Mouse (Mus musculus) cerebellum, adult 2 months (tissue): ENCODE measurements at regions not wholly inside any gene's neighbourhood (a gene's known extent, or its start where the extent isn't known, plus 50 kb on each side); places are given as distances from the start of the nearest gene placed in this dataset.

ENCODE experiments used
- DNase-seq, 2 experiments: peaks; one replicate each; pipeline ENCODE4 v3.0.0; 2021
- H3K27ac ChIP-seq: fragments of 200-500 bp; 2 replicates; pipeline ENCODE4 v1.5.1; 2012; ENCODE audit warnings: low read length, control low read depth, inconsistent platforms; ENCODE audit not compliant: insufficient read depth
- H3K27me3 ChIP-seq: fragments of 200-500 bp; 2 replicates; pipeline ENCODE4 v1.6.1; 2012; ENCODE audit warnings: inconsistent platforms, mild to moderate bottlenecking, low read length, moderate library complexity; ENCODE audit not compliant: control insufficient read depth, insufficient read depth
- H3K4me1 ChIP-seq: fragments of 200-500 bp; 2 replicates; pipeline ENCODE4 v1.6.1; 2011; ENCODE audit warnings: low read length; ENCODE audit not compliant: control insufficient read depth, insufficient read depth
- H3K4me3 ChIP-seq: fragments of 200-500 bp; replicated peaks from 2 replicates; pipeline ENCODE3; 2011; ENCODE audit warnings: mild to moderate bottlenecking, low read depth, low read length, control low read depth; ENCODE audit not compliant: insufficient read depth
- CTCF ChIP-seq: fragments of 200-500 bp; IDR thresholded peaks from 2 replicates; pipeline ENCODE4 v1.5.1; 2011; ENCODE audit warnings: low read depth, mild to moderate bottlenecking, control low read depth, low read length, moderate library complexity, borderline replicate concordance; ENCODE audit not compliant: insufficient read depth
- POLR2A ChIP-seq: fragments of 200-500 bp; IDR thresholded peaks from 2 replicates; pipeline ENCODE4 v1.6.1; 2011; ENCODE audit warnings: low read length, control low read depth, borderline replicate concordance; ENCODE audit not compliant: insufficient read depth
- WGBS: fragments of 180-500 bp; shearing (Covaris S2); methylation state at CpG from one replicate; pipeline ENCODE4 v1.1.7; 2018; 5-methylcytosine and 5-hydroxymethylcytosine counted together

DNA sequence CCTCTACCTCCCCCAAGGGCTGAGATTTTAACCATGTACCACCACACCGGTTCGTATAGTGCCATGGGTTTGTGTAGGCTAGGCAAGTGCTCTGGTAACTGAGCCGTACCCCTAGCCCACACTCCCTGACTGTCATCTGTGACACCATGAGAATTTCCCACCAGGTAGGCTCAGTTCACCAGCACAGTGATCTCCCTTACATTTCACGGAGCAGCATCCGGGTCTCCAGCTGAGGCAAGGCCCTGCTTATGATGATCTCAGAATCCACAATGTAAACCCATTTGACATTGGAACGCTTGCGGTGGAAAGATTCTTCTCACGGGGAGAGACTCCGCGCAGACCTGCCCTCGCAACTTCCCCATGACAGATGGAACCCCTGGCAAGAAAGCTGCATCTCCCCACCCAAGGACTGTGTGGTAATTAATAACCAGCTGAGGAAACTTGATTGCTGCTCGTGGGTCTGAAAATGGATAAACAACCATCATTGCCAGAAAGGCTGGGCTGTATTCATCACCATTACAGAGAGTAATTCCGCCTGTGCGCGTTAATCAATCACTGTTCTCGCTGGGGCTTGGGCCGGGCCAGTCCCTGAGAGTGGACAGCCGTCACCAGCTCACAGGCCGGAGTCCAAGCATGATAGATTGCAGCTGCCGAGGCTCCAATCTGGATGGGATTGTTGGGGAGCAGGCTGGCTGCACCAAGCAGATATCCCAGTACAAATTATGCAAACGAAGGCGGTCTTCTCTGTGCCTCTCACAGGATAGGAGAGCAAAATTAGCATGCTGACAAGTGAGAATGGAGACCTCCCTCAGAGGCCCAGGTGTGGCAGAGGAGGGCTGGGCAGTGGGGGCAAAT lies 492.3 kb downstream of the Fam19a5 start:
- 39% methylated on average over 22 of the region's 22 CpGs for WGBS

DNA sequence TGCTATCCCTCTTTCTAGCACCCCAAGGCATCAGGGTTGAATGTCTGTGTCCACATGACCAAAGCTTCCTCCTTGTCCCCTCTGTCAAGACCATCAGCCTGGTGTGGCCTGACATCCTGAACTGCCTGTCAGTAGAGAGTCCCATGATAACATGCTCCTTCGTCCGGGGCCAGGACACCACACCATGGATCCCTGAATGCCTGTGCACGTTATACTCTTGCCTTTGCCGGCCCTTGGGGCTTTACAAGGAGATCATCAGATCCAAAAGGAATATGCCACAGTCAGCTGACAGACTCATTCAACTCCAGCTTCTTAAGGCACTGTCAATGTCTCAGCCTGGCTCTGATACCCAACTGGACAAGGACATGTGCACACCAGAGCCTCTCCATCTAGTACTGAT lies 493.5 kb downstream of the Fam19a5 start:
- H3K4me1 ChIP-seq, result no peaks in the 10 kb centered on the region
- over 99% methylated on average over 4 of the region's 4 CpGs for WGBS
- no peak overlapping the region for H3K27ac ChIP-seq
- H3K4me3 ChIP-seq, result no peak overlapping the region
- no peak for TF ChIP-seq POLR2A
- H3K27me3 ChIP-seq, result no peaks in the 10 kb centered on the region; the same call in 1 of the 2 replicates
- no peak for DNase-seq

More for the DNA sequence above, 492.3 kb downstream of the Fam19a5 start:
- Histone ChIP-seq H3K27me3 (no peaks in the 10 kb centered on the region; the same call in 1 of the 2 replicates), H3K4me3 (no peak overlapping the region), H3K27ac (no peak overlapping the region), H3K4me1 (no peaks in the 10 kb centered on the region)
- DNase-seq, result no peak
- TF ChIP-seq POLR2A (no peak), CTCF (no peak)

DNA sequence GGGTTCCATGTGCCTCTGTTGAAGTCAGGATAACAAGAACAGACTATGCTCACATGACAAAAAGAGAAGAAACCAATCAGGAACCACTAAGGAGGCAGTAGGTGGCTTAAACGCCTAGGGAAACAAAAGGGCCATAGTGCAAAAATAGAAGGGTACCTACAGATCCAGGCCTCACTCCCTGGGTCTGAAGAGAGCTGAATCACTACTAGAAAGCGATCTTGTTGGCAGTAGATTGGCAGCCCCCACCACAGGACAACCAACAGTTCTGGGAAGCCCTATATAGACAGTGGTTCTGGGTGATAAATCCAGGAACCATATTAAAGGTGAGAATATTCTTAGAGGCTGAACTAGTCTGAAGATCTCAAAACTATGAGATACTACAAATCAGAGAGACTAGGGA lies 498.7 kb downstream of the Fam19a5 start:
- H3K4me3 ChIP-seq, result no peak overlapping the region

DNA sequence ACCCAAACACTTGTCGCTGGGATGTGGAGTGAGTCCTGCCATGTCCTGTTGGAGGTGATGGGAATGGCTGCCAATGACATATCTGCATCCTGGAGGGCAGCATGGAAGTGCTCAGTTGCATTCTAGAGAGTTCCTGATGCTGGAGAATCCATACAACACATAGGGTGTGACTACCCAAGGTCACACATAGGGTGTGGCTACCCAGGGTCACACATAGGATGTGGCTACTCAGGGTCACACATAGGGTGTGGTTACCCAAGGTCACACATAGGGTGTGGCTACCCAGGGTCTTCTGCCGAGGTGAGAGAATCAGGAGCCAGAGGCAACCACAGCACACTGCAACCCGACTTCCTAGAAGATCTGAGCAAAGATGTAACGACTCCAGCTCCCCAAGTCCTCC lies 514.0 kb downstream of the Fam19a5 start:
- Histone ChIP-seq H3K27ac (no peak overlapping the region), H3K4me1 (no peaks in the 10 kb centered on the region), H3K4me3 (no peak overlapping the region), H3K27me3 (no peaks in the 10 kb centered on the region)
- no peak for TF ChIP-seq CTCF
- TF ChIP-seq POLR2A, result no peak
- DNase-seq, result no peak
- WGBS, result 73% methylated on average over 4 of the region's 4 CpGs

More for the DNA sequence above, 498.7 kb downstream of the Fam19a5 start:
- H3K27ac ChIP-seq, result no peak overlapping the region
- no peaks in the 10 kb centered on the region for H3K4me1 ChIP-seq
- no peak for DNase-seq
- 92% methylated on average over 2 of the region's 2 CpGs for WGBS
- H3K27me3 ChIP-seq, result no peaks in the 10 kb centered on the region
- TF ChIP-seq POLR2A (no peak), CTCF (no peak)

DNA sequence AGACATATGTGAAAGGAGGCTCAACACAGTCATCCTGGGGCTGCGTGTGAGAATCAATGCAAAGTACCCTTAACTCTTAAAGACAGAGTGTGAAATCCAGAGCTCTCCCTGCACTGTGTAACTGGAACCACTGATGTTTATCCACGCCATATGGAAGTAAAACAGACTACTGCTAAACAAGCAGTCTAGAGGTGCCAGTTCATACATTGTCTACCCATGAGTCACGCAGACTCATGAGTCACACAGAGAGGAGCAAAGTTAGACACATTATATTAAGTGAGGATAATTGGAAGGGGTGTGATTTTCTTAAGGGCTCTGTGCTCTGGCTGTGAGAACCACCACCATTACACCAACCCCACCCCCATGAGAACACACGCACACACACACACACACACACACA lies 516.8 kb downstream of the Fam19a5 start:
- no peak overlapping the region for H3K27ac ChIP-seq
- no peak for TF ChIP-seq POLR2A
- no peak for TF ChIP-seq CTCF
- WGBS, result 85% methylated on average over 4 of the region's 4 CpGs
- H3K27me3 ChIP-seq, result no peaks in the 10 kb centered on the region
- no peak overlapping the region for H3K4me3 ChIP-seq
- H3K4me1 ChIP-seq, result no peaks in the 10 kb centered on the region
- no peak for DNase-seq

DNA sequence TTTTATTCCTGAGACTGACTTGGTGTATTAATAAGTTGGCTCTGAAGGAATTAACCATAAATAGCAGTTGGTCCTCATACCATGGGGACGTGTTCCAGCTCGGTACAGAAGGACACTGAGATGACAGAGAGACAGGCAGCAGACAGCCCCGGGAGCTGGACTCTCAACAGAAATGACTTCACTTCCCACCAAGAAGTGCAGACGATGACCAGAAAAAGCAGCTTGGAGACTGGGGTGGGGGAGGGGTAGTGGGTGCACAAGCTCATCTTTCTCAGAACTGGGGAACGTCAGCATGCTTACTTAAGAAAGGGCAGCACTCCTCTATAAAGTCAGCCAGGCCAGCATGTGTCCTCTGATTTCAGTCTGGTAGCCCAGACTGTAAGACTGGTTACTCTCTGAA lies 518.9 kb downstream of the Fam19a5 start:
- no peaks in the 10 kb centered on the region for H3K27me3 ChIP-seq
- WGBS, result 62% methylated on average over 5 of the region's 5 CpGs
- H3K4me3 ChIP-seq, result no peak overlapping the region
- TF ChIP-seq POLR2A (no peak), CTCF (no peak)
- H3K4me1 ChIP-seq, result no peaks in the 10 kb centered on the region
- H3K27ac ChIP-seq, result no peak overlapping the region
- no peak for DNase-seq

DNA sequence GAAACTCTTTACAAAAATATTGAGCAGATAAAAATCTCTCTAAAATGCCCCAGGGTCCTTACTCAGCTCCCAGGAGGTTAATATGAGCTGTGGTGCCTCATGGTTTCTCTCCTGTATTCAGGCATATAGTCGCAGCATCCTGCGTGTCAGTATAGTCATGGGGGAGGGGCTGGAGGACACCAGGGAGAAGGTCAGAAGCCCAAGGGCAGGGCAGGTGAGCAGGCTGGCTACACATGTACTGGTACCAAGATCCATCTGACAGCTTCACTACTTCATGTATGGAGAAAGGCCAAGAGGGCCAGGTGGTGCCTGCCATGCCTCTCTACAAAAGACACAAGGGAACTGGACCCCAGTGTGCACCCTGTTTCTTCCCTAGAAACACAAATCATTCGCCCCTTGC lies 524.4 kb downstream of the Fam19a5 start:
- H3K4me3 ChIP-seq, result no peak overlapping the region
- TF ChIP-seq CTCF (no peak), POLR2A (no peak)
- no peaks in the 10 kb centered on the region for H3K4me1 ChIP-seq
- H3K27ac ChIP-seq, result no peak overlapping the region
- 66% methylated on average over 3 of the region's 3 CpGs for WGBS
- no peaks in the 10 kb centered on the region for H3K27me3 ChIP-seq
- no peak for DNase-seq

DNA sequence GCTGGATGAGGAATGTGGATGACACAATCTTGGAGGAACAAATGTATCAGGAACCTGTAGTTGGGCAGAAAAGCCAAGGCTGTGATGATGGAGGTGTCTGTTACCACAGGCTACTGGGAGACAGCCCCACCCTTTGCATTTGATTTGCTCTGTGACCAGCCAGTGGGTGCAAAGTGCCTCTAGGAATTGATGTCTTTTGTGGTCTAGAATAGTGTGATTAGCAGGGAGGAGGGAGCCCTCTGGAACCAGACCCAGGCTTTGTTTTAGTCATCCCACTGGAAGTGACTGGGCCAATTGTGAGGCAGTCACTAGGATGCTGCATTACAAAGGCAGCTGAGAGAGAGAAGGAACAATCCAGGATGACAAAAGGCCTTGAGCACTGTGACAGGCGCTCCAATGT lies 527.4 kb upstream of the Zdhhc25 start:
- Histone ChIP-seq H3K27ac (no peak overlapping the region), H3K4me1 (no peaks in the 10 kb centered on the region), H3K4me3 (no peak overlapping the region), H3K27me3 (no peaks in the 10 kb centered on the region)
- no peak for TF ChIP-seq CTCF
- TF ChIP-seq POLR2A, result no peak
- 86% methylated on average over 1 of the region's 1 CpGs for WGBS
- no peak for DNase-seq
